Mouse (Mus musculus): ENCODE measurements at regions not wholly inside any gene's neighbourhood (a gene's known extent, or its start where the extent isn't known, plus 50 kb on each side); places are given as distances from the start of the nearest gene placed in this dataset.

DNA sequence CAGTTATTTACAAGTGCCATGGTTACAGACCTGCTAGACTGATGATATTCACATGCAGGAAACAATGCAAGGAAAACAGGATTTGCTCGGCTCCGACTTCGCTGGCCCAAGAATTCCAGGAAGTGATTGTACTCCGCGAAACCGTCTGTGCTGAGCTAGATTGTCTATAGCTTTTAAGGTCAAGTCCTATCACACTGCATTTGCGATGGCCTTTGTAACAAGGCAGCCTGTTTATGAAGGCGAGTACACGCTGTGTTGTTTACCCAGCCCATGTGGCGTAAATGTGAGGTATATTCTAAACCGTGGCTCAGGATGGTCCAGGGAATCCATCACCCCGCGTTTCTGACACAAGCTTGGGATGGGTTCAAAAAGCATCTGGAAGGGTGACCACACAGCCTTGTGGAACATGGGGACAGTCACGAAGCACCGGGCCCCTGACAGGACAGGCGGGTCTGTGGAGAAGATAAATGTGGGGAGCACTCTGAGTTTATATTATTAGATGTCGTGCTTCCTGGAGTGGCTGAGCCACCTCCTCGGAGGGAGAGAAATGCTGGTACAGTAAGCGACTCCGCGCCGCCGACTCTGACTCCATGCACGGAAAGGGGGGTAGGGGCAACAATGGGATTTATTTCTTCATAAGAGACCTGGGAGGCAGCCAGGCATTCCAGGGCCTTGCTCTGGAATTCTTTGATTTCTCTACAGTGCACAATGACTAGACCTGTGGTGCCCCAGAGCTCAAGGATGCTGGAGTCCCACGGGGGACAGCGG is 114.9 kb upstream of the Phactr1 start:
- no peak for TF ChIP-seq POLR2A (IDR thresholded peaks at IDR 0.05; ENCODE audit: extremely low read depth, insufficient read depth, low read length)
- no peak for TF ChIP-seq CTCF (IDR thresholded peaks at IDR 0.05; ENCODE audit: extremely low read depth, insufficient read depth, low read length)

Data from cortical plate, adult 2 months (tissue).